Mouse (Mus musculus) lung, postnatal 10 days (tissue): ENCODE data around the gene Nrm.

Experiments
- DNase-seq: peaks from one replicate; pipeline ENCODE4 v3.0.0; 2021

Nrm gene

DNA sequence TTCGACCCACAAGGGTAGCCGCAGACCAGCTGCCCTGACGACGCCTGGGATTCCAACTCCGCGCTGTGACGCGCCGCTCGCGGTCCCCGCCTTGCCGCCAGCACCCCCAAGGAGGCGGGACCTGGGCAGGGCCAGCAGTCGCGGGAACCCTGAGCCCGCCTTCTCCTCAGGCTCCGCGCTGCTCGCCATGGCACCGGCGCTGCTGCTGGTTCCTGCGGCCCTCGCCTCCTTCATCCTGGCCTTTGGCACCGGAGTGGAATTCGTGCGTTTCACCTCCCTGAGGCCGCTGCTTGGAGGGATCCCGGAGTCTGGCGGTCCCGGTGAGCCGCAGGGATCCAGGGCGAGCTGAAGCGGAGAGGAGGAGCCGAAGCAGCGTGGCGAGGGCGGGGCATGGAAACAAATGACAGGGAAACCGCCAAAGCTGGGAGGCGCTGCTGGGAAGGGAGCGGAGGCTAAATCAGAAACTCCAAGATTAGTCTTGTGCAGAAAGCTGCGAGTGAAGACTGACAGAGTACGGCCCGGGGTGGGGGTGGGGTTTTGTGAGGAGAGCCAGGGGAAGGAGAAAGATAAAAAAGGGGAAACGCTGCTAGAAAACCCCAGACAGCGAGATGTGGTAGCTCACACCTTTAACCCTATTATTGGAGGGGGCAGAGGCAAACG, at the start of gene Nrm:
Nrm (plus strand) TSS at position 121 of the 660 bp plus-strand sequence.
- peak; percentile 96 for DNase-seq

GRCm38 (mm10) chr17:35812307-35812706, 48.8 kb upstream of the Nrm start:
- DNase-seq = no peak

- DNase-seq = no peak
Observed at GRCm38 (mm10) chr17:35812736-35813135, 48.4 kb upstream of the Nrm start.

DNA sequence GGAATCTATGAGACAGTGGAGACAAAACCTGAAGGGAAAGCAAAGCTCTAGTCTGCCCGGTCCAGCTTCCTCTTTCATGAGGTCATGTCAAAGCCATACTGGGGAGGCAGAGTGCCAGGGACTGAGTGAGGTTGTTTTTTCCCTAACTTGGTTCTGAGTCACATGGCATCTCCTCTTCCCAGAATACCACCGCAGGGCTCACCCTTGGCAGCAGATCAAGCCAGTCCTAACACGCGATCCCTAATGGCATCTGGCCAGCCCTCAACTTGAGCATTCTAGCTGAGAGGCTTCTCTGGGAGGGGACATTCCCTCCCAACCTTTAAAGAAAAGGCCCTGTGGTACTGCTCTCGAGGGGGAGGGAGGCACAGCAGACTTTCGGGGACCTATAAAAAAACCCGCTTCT, 47.9 kb upstream of the Nrm start:
- peak; percentile 99 for DNase-seq

- DNase-seq = no peak
Observed at GRCm38 (mm10) chr17:35813653-35814052, 47.5 kb upstream of the Nrm start.

GRCm38 (mm10) chr17:35814678-35815077, 46.4 kb upstream of the Nrm start:
- DNase-seq = no peak

DNA sequence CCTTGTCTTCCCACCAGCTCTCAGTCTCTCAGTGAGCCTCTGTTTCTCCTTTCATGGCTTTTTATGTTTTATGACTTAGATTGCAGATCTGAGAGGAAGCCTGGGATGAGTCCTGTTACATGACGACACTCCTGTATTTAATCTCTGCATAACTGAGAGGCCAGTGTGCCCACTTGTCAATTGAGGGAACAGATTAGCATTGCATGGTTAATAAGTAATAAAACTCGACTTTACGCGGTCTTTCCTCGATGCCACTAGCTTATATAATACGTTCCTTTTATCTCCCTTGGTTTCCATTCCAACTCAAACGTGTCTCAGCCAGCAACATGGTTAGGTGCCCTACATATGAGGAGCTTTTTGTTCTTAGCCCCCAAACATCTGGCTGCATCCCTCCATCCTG, 45.3 kb upstream of the Nrm start:
- DNase-seq = no peak

DNA sequence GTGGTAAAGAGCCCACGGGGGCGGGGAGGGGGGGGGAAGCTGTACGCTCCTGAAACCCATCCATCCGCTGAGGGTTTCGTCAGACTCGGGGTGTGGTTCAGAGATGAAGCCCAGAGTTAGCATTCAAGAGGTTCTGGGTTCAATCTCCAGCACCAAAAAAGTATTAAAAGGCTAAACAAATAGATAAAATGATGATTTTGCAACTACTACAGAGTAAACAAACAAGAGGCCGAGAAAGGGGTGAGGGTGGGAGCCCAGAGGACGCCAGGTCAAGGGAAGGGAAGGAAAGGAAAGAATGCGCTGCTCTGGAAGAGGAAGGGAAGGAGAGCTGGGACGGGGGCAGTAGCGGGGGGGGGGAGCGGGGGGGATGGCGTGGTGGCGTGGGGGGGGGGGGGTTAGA, 44.4 kb upstream of the Nrm start:
- DNase-seq = no peak

DNA sequence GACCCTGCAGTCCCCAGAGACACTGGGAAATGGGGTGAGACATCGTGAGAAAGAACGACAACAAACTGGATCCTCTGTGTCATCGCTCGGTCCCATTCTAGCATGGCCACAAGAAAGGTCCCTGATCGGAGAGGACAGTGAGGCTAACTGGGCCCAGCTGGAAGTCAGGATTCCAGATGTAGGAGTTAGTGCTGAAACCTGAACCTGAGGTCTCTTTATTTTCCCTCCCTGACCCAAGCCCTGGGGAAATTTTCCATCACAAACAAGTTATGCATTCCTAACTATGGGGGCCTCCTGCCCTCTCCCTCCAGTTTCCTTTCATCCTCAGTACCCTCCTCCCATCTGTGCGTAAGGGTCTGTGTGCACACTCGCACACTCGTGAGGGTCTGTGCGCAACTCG, 43.9 kb upstream of the Nrm start:
- DNase-seq = no peak

DNA sequence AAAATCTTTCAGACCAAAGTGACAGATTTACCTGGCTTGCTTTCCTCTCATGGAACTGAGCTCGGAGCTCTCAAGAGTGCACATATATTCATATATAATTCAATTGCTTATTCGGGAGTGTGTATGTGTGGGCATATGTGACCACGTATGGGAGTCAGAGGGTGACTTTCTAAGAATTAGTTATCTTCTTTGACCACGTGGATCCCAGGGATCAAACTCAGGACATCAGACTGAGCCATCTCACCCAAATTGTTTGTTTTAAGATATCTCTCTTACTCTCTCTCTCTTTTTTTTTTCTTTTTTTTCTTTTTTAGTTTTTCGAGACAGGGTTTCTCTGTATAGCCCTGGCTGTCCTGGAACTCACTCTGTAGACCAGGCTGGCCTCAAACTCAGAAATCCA, 41.0 kb upstream of the Nrm start:
- DNase-seq = no peak

DNA sequence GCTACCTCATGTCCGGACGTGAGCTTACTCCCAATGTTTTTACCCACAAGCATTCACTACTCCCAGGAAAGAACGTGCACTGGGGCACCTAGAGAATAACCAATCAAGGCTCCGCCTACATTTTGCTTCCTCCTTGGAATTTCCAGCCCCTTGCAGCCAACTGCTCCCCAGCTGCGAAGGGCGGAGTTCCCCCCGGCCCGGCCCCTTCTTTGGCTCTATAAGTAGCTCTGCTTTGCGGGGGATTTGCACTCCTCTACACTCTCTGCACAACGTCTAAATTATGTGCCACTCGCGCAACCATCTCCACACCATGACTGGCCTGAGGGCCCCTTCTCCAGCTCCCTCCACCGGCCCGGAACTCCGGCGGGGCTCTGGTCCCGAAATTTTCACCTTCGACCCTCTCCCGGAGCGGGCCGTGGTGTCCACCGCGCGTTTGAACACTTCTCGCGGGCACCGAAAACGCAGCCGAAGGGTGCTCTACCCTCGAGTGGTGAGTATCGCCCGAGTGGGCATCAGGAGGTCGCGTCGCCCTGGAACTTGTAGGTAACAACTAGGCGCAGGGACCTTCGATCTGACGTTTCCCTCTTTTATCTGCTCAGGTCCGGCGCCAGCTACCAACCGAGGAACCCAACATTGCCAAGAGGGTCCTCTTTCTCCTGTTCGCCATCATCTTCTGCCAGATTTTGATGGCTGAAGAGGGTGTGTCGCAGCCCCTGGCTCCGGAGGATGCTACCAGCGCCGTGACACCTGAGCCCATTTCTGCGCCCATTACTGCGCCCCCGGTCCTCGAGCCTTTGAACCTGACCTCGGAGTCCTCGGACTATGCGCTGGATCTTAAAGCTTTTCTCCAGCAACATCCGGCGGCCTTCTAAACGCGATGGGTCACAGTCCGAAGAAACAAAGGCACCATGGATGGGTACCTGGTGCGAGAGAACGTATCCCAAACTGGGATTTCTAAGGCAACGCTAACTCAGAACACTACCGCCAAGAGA, 39.4 kb upstream of the Nrm start, which contains the start of gene Ier3:
Ier3 (plus strand) TSS at position 246 of the 992 bp plus-strand sequence.
- DNase-seq = peak; percentile 97

GRCm38 (mm10) chr17:35822564-35822963, 38.6 kb upstream of the Nrm start:
- no peak for DNase-seq

DNA sequence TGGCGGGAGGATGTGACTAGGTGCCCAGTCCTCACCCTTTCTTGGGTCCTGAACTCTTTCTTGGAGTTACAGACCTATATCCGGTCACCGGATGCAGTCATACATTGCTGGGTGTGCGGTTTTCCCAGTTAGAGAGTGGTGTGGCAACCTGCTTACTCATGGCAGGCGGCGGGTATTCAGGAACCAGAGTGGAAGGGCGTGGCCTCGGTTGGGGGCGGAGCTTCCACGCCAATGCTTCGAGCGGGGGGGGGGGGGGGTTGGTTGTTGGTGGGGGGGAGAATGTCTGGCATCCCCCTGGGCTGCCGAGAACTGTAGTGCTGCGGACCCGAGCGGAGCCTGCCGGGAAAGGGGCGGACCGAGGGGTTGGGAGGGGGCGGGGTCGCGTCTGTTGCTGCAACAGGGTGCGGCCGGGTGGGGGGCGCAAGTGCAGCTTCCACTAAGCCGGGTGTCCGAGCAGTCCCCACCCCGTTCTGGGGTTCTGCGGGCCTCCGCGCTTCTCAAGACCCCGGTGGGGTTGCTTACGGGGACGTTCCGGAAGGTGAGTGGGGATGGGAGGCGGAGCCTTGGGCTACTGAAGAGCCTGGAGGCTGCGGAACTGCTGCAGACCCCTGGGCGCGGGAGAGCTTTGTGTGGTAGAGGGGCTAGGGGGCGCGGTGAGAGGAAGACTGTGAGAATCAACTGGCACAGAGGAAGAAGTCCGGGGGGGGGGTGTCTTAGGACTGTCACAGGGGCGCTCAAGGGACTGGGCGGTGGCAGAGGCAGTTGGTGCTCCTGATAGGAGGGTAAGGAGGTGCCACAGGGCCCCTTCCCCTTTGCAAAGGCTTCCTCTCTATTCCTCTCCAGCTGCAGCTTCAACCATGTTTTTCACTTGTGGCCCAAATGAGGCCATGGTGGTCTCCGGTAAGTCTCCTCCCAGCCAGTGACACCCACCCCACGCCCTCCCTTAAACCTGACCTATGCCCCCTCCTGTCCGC, 37.9 kb upstream of the Nrm start, which contains the start of gene Flot1:
Flot1 (plus strand) TSS at position 267 of the 974 bp plus-strand sequence.
- DNase-seq = peak; percentile 93

DNA sequence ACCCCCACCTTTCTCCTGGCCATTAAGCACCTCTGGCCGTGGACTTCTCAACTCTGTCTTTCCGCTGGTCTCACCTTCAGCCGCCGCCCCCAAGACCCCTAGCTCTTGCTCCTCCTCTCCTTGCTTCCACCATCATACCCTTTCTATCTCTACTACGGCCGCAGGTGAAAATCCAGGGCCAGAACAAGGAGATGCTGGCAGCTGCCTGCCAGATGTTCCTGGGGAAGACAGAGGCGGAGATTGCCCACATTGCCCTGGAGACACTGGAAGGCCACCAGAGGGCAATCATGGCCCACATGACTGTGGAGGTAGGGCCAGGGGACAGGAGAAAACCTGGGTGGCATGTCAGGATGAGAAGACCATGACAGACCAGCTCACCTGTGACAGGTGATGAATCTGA, 36.7 kb upstream of the Nrm start:
- peak; percentile 46 for DNase-seq

DNA sequence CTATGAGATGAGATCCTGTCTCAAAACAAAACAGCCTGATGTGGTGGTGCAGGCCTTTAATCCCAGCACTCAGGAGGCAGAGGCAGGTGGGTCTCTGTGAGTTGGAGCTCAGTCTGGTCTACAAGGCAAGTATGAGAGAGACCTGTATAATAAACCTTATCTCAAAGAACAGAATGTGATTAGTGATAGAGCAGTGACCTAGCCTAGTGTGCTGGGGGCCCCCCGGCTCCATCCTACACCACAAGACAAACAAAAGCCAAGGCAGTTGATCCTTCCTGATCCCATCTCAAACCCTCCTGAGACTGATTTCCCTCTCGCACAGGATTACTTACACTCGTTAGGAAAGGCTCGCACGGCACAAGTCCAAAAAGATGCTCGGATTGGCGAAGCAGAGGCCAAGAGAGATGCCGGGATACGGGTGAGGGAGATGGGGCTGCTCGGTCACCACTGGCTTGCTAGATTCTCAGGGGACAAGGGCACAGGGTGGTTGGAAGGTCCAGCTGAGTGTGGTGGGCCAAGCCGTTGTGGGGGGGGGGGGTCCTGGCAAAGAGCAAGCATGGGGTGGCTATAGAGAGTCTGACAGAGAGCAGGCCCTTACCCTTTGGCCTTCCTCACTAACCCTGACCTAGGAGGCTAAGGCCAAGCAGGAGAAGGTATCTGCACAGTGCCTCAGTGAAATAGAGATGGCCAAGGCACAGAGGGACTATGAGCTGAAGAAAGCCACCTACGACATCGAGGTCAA, 35.8 kb upstream of the Nrm start:
- no peak for DNase-seq

GRCm38 (mm10) chr17:35829737-35830136, 31.4 kb upstream of the Nrm start:
- peak; percentile 92 for DNase-seq

DNA sequence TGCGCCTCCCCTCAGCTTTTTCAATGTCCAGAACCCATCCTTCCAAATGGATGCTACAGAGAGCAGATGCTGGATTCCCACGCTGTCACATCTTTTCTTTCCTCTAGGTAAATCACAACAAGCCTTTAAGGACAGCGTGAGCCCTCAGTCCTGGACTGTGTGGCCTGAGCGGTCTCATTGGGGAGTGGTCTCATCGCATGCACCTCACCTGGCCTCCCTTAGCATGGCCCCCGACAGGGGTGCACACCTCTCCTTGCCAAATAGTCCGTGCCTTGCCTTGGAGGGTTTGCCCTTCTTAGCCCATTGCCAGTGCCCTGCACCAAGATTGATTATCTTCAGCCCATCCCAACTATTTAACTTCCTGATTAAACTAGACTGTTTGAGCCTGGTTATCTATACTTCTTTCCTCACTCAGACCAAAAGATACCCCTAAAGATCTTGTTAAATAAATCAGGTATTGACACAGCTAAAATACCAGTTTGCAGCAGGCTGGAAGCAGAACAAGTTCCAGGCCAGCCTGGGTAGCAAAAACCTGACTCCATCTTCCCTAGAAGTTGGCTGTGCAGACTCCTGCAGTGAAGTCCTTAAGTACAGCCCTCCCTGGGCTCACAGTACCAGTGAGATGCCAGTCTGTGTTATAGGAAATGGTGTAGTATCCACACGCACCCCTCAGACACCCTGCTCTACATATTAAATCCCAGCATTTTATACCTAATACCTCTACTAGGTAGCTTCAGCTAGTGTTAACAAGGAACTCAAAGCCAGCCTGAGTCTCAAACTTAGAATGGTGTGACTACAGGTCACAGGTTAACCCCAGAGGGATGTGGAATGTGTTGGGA, 28.5 kb upstream of the Nrm start:
- DNase-seq = no peak

DNA sequence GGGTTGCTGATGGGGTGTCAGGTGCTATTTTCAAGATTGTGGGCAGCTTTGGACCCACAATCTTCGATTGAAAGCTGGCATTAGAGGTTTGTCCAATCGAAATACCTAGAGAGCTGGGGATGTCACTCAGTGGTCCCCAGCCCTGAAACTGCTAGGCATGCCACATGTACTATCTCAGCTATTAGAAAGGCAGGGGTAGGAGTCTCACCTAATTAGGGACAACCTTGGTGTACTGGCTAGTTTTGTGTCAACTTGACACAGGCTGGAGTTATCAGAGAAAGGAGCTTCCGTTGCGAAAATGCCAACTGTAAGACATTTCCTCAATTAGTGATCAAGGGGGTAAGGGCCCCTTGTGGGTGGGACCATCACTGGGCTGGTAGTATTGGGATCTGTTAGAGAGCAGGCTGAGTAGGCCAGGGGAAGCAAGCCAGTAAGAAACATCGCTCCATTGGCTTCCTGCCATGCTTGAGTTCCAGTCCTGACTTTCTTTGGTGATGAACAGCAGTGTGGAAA, 27.8 kb upstream of the Nrm start:
- no peak for DNase-seq

GRCm38 (mm10) chr17:35833894-35834293, 27.2 kb upstream of the Nrm start:
- no peak for DNase-seq

- DNase-seq = no peak
Observed at GRCm38 (mm10) chr17:35834696-35835422, 26.3 kb upstream of the Nrm start.
